Mouse (Mus musculus): ENCODE measurements around the gene Olfr148. TPM values are rescaled to one million over a fixed set of nuclear protein-coding genes. Genes with fewer than 3 reads are reported as not detected.

Gene Olfr148
- total RNA-seq (2014; rRNA removed) (not detected in 2 replicates), polyA plus RNA-seq (2015; fragmentation: Nextera tagmentation; extraction: Ambion mirVana) (not detected in 2 replicates)

DNA sequence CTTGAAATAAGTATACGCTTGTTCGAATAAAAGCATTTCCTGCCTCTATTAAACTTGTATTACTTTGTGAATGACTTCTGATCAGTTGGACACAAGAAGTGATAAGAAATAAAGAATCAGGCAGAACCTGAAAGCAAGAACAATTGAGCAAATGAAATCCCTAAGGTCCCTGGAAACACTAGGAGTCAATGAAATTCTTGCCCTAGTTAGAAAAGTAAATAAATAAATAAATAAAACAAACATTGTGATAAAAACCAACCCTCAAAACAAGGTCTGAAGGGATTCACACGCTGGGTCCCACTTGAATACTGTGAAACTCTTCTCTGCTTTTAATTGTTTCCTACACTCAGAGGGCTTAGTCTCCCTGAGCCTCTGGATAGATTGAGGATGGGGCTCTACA, at the start of gene Olfr148:
Gene Olfr148, plus strand, starts transcription at position 301 of the 400 bp plus-strand sequence.
- no peak for DNase-seq
- Histone ChIP-seq H3K4me1 (ENCODE audit: insufficient read depth) (no peaks in the 10 kb centered on the region), H3K4me3 (ENCODE audit: low read depth, low read length) (no peak within 1 kb of the TSS), H3K4me2 (ENCODE audit: low read depth) (no peak within 1 kb of the TSS), H3K36me3 (ENCODE audit: insufficient read depth) (no peaks in the 10 kb centered on the region), H3K9ac (no peak within 1 kb of the TSS), H3K27me3 (ENCODE audit: insufficient read depth, low read length) (no peaks in the 10 kb centered on the region), H3K27ac (ENCODE audit: low read depth, low read length) (no peak within 1 kb of the TSS), H3K9me3 (ENCODE audit: low read length) (no peaks in the 10 kb centered on the region)
- no peak for TF ChIP-seq CTCF (IDR thresholded peaks at IDR 0.05; ENCODE audit: low read depth)
- 80% methylated on average over 3 of the region's 3 CpGs for WGBS
- no peak for ATAC-seq

DNA sequence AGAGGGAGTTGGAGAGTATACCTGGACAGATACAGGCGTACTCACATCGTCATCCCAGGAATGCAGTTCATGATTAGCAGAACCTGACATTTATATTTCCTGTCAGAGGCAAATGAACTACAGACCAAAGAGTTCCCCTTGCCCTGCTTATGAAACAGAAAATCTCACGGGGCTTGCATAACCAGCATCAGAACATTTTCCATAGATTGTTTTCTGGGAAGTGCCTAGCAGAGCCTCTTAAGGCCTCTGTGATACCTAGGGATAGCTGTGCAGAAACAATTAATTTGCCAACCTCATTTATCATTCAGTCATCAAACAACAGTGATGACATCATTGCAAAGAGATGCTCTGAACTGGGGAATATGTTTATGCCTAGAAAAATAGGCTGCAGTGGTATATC, 35.0 kb upstream of the Olfr148 start, which contains the start of gene Olfr959:
Gene Olfr959, minus strand, starts transcription at position 101 of the 400 bp plus-strand sequence.
- H3K27ac ChIP-seq (ENCODE audit: low read depth, low read length) = no peak within 1 kb of the TSS
- H3K36me3 ChIP-seq (ENCODE audit: insufficient read depth) = no peaks in the 10 kb centered on the region
- no peak within 1 kb of the TSS for H3K4me2 ChIP-seq (ENCODE audit: low read depth)
- 90% methylated on average over 3 of the region's 3 CpGs for WGBS
- no peak for ATAC-seq
- no peak for DNase-seq
- H3K9ac ChIP-seq = no peak within 1 kb of the TSS
- TF ChIP-seq CTCF (IDR thresholded peaks at IDR 0.05; ENCODE audit: low read depth) = no peak
- H3K27me3 ChIP-seq (ENCODE audit: insufficient read depth, low read length) = no peaks in the 10 kb centered on the region
- no peaks in the 10 kb centered on the region for H3K9me3 ChIP-seq (ENCODE audit: low read length)
- no peaks in the 10 kb centered on the region for H3K4me1 ChIP-seq (ENCODE audit: insufficient read depth)
- H3K4me3 ChIP-seq (ENCODE audit: low read depth, low read length) = no peak within 1 kb of the TSS

DNA sequence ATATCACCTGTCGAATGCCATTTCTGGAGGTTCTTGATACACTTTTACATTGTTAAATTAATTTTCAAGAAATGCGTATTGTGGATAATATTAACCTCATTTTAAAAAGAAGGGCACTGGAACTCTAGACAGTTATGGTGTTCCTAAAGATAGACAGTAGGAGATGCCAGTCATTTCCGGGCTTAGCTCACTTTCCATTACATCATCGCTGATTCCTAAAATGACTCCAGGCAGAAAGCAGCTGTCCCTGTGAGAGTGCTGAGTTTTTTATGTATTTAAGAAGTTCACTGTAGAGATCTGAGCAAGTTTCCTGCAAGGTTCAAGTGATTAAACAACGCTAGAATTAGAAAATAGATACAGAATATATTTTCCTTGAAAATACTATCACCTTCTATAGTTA, 33.4 kb upstream of the Olfr148 start:
- Histone ChIP-seq H3K27ac (ENCODE audit: low read depth, low read length) (no peak overlapping the region), H3K27me3 (ENCODE audit: insufficient read depth, low read length) (no peaks in the 10 kb centered on the region), H3K9me3 (ENCODE audit: low read length) (no peaks in the 10 kb centered on the region), H3K4me2 (ENCODE audit: low read depth) (no peak overlapping the region), H3K4me3 (ENCODE audit: low read depth, low read length) (no peak overlapping the region), H3K36me3 (ENCODE audit: insufficient read depth) (no peaks in the 10 kb centered on the region), H3K9ac (no peak overlapping the region), H3K4me1 (ENCODE audit: insufficient read depth) (no peaks in the 10 kb centered on the region)
- WGBS = 89% methylated on average over 5 of the region's 5 CpGs
- no peak for TF ChIP-seq CTCF (IDR thresholded peaks at IDR 0.05; ENCODE audit: low read depth)
- DNase-seq (no peak), ATAC-seq (no peak)

DNA sequence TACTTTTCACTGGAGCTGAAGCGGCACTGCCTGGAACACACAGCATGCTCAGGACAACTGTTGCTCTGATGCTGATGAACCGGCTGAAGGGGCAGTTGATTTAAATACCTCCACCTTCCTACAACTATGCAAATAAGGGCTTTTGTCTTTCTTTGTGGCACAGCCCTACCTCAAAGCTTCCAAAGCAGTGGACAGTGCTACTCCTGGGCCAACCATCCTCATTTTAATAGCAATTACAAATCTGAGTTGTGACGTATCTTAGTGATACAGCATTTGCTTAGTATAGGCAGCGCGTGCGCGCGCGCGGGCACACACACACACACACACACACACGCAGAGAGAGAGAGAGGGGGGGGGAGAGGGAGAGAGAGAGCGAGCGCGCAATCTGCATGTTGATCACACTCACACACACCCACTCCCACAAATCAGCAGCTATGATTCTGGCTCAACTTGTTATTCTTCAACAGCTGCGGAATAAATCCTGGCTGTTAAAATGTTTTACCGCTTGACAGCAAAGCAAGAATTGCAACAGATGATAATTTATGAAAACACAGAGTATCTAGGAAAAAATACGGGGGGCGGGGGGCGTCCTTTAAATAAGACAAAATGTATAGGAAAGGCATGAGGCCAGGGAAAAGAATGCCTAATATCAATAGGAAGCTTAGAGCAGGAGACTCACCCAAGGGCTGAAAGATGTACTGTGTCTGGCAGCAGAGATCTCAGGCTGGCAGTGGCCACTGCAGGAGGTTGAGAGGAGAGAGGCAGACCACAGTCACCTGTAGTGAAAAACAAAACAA, 7.7 kb upstream of the Olfr148 start:
- Histone ChIP-seq H3K27ac (ENCODE audit: low read depth, low read length) (peak overlapping the region; percentile 54), H3K27me3 (ENCODE audit: insufficient read depth, low read length) (no peaks in the 10 kb centered on the region), H3K4me1 (ENCODE audit: insufficient read depth) (no peaks in the 10 kb centered on the region), H3K4me3 (ENCODE audit: low read depth, low read length) (peak overlapping the region; percentile 36), H3K4me2 (ENCODE audit: low read depth) (peak overlapping the region; percentile 68), H3K9ac (peak overlapping the region; percentile 51), H3K9me3 (ENCODE audit: low read length) (no peaks in the 10 kb centered on the region), H3K36me3 (ENCODE audit: insufficient read depth) (no peaks in the 10 kb centered on the region)
- DNase-seq (peak; percentile 85), ATAC-seq (peak; percentile 96)
- WGBS = under 1% methylated on average over 19 of the region's 19 CpGs
- no peak for TF ChIP-seq CTCF (IDR thresholded peaks at IDR 0.05; ENCODE audit: low read depth)

DNA sequence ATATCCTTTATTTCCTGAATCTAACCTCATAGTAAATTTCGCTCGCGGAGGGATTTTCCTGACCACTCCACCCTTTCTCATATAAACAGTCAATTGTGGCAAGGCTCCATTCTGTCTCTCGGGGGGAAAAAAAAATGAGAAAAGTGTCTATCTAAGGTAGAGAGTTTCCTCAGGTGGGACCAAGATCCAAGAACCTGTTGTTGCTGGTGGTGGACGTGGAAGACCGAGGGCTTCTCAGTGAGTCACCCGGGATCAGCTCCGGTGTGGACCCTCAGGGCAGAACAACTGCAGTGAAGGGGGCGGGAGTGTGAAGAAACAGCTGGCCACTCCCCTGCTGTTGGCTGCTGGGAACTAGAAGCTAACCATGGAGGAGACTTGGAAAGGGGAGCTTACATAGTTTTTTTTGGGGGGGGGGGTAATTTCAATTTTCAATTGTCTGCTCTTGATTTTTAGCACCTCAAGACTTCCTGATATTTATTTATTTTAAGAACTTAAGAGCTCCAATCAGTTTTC, 7.1 kb upstream of the Olfr148 start:
- WGBS = under 1% methylated on average over 9 of the region's 9 CpGs
- TF ChIP-seq CTCF (IDR thresholded peaks at IDR 0.05; ENCODE audit: low read depth) = 0 out of 2 replicates have a peak, but pooled peaks have one; percentile 9
- Histone ChIP-seq H3K36me3 (ENCODE audit: insufficient read depth) (no peaks in the 10 kb centered on the region), H3K9me3 (ENCODE audit: low read length) (no peaks in the 10 kb centered on the region), H3K4me3 (ENCODE audit: low read depth, low read length) (peak overlapping the region; percentile 36), H3K9ac (peak overlapping the region; percentile 51), H3K27ac (ENCODE audit: low read depth, low read length) (peak overlapping the region; percentile 54), H3K27me3 (ENCODE audit: insufficient read depth, low read length) (no peaks in the 10 kb centered on the region), H3K4me2 (ENCODE audit: low read depth) (peak overlapping the region; percentile 68), H3K4me1 (ENCODE audit: insufficient read depth) (no peaks in the 10 kb centered on the region)
- peak; percentile 47; the same call in 1 of the 2 replicates for ATAC-seq
- DNase-seq = peak; percentile 22

DNA sequence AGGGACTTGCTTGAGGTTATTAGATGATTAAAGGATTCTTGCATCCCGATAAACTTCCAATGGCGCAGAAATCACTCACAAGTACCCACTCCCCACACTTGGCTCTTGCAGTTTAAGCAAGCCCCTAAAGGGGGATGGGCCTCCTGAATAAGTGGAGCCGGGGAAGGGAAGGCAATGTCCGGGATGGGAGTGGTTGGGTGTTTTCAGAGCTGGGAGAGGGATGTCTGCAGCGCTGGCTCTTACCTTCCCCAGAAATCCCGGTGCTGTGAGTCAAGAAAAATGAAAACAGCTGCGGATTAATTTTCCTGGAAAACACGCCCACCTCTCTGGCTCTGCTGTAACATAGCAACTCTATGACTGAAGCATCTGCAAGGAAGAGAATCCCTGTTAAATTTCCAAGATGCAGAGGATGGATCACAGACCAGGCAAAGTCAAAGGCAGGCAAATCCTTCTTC, 6.4 kb upstream of the Olfr148 start, which contains the start of gene AW551984:
Gene AW551984, minus strand, starts transcription at position 405 of the 455 bp plus-strand sequence.
- ATAC-seq (peak; percentile 25; the same call in 1 of the 2 replicates), DNase-seq (peak; percentile 49)
- Histone ChIP-seq H3K9ac (peak within 1 kb of the TSS; percentile 51), H3K27me3 (ENCODE audit: insufficient read depth, low read length) (no peaks in the 10 kb centered on the region), H3K4me3 (ENCODE audit: low read depth, low read length) (peak within 1 kb of the TSS; percentile 36), H3K36me3 (ENCODE audit: insufficient read depth) (no peaks in the 10 kb centered on the region), H3K4me2 (ENCODE audit: low read depth) (peak within 1 kb of the TSS; percentile 68), H3K4me1 (ENCODE audit: insufficient read depth) (no peaks in the 10 kb centered on the region), H3K9me3 (ENCODE audit: low read length) (no peaks in the 10 kb centered on the region), H3K27ac (ENCODE audit: low read depth, low read length) (peak within 1 kb of the TSS; percentile 64)
- 3% methylated on average over 8 of the region's 8 CpGs for WGBS
- no peak for TF ChIP-seq CTCF (IDR thresholded peaks at IDR 0.05; ENCODE audit: low read depth)

DNA sequence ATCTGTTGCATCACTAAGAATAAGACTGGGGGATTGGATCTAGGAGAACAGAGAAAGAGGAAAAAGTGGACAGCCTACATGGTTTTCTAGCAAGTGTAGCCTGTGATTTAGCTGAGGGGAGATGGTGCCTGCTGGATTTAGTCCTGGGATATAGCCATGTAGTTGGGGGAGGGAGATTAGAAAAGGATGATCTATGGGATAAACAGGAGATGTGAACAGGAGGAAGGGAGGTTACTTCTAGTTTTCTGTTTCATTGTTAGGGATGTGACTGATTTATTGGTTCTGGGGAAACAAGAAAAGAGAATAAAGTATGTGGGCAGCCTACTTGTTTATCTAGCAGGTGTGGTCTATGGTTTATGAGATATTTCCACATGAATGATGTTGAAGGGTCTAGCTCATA, 2.0 kb upstream of the Olfr148 start:
- DNase-seq = no peak
- Histone ChIP-seq H3K4me2 (ENCODE audit: low read depth) (no peak overlapping the region), H3K4me3 (ENCODE audit: low read depth, low read length) (no peak overlapping the region), H3K9ac (no peak overlapping the region), H3K36me3 (ENCODE audit: insufficient read depth) (no peaks in the 10 kb centered on the region), H3K9me3 (ENCODE audit: low read length) (no peaks in the 10 kb centered on the region), H3K27ac (ENCODE audit: low read depth, low read length) (no peak overlapping the region), H3K4me1 (ENCODE audit: insufficient read depth) (no peaks in the 10 kb centered on the region), H3K27me3 (ENCODE audit: insufficient read depth, low read length) (no peaks in the 10 kb centered on the region)
- no peak for ATAC-seq
- no peak for TF ChIP-seq CTCF (IDR thresholded peaks at IDR 0.05; ENCODE audit: low read depth)

Measured in forebrain, postnatal 0 days (tissue).